Mouse (Mus musculus) ES-Bruce4 (cell line): ENCODE data around the gene Atp8a2.

Experiments used
- CTCF ChIP-seq: IDR thresholded peaks from one replicate; pipeline ENCODE4 v1.8.1; 2011; ENCODE audit warnings: low read depth, low read length
- EP300 ChIP-seq: IDR thresholded peaks from 2 replicates; pipeline ENCODE4 v1.6.1; 2011; ENCODE audit warnings: low read depth, low read length; ENCODE audit not compliant: insufficient read depth
- POLR2A ChIP-seq: IDR thresholded peaks from one replicate; pipeline ENCODE4 v1.8.1; 2011; ENCODE audit warnings: low read length; ENCODE audit not compliant: insufficient read depth

- no peak for TF ChIP-seq CTCF
- TF ChIP-seq POLR2A: no peak
- peak; percentile 63; the same call in 1 of the 2 replicates for TF ChIP-seq EP300
Observed at GRCm38 (mm10) chr14:59805683-59806082, 391.3 kb downstream of the Atp8a2 start.
